Mouse (Mus musculus) inflammation-experienced regulatory T-cells, adult 16 weeks (primary cell): ENCODE measurements around the gene Tsc22d4. TPM values are rescaled to one million over a fixed set of nuclear protein-coding genes. Genes with fewer than 3 reads are reported as not detected.

Experiments
- polyA plus RNA-seq: library from polyadenylated mRNA; unstranded; fragments of 100-300 nt; shearing (Covaris generic); gene quantifications from one replicate; pipeline ENCODE4 v1.2.1, GENCODE M21; 2017

Gene Tsc22d4
- polyA plus RNA-seq: 412 TPM

DNA sequence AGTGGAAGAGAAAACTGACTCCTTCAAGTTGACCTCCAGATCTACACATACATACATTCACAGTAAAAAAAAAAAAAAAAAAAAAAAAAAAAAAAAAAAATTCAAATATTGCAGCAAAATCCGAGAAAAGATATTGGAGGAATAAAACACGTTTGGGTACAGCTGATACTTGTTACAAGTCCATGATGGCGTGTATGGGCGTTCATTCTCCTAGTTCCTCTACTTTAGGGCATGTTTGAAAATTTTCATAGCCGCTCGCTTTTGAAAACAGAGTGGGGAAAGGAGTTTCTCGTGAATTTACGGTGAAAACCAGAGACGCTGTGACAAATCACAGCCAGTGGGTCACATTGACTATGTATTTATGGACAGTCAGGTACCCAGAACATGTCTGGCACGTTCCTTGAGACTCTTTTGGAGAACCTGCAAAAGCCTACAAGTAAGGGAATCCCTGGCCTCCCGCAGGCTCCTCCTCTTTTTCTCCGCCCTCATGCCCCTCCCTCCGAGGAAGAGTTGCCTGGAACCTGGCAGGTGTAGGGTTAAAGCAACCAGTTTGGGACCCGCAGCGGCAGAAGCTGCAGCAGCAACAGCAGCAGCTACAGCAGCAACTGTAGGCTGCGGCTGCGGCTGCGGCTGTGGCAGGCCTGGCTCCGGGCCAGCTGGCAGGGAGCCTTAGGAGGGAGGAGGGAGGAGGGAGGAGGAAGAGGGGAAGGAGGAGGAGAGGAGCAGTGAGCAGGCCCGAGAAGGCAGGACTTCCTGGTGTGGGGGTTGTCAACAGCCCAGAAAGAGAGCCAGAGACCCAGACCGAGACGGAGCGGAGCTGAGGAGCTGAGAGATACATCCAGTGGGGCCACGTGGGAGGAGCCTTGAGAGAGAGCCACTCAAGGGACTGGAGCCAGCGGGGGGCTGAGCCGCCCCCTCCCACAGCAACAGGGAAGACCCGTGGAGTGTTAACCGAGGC, at the start of gene Tsc22d4:
Gene Tsc22d4 (plus strand): TSS at position 517 of the 958 bp plus-strand sequence.

DNA sequence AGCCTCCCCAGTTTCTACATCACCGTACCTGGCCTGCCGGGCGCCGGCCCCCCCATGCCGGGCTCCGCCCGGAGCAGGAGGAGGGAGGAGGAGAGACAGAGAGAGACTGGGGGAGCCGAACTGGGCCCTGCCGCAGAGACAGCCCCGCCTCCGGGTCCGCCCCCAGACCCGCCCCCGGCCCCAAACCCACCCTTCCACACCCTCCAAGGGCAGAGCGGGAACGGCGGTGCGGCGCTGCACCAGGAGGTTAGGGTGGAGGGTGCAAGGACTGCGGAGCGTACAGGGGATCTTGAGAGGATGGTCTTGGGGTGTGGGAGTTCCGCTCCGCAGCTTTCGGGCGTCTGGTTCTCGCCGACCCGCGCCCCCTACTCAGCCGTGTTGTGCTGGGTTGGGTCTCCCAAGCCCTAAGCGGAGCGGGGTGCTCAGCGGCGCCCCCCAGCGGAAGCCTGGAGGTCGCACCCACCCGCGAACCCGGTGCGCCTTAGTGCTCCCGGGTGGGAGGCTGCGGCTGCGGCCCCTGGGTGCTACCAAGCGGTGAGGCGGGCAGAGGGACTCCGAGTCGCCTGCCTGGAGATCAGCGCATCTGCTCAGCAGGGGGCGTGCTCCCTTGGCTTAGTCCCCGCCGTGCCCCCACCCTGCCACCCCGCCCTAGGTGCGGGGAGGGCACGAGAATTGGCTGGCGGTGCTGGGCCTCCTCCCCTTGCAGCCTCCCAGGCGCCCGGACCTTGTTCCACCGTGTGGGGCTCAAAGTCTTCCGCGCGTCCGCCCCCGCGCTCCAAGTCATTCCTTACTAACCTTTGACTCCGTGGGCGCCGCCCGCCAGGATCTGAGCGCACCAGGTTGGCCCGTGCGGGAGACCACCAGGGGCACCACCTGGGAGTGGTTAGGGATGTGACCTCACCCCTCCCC, 4.3 kb upstream of the Tsc22d4 start, which contains the start of gene Nyap1:
Gene Nyap1 (minus strand): TSS at position 585 of the 909 bp plus-strand sequence.

DNA sequence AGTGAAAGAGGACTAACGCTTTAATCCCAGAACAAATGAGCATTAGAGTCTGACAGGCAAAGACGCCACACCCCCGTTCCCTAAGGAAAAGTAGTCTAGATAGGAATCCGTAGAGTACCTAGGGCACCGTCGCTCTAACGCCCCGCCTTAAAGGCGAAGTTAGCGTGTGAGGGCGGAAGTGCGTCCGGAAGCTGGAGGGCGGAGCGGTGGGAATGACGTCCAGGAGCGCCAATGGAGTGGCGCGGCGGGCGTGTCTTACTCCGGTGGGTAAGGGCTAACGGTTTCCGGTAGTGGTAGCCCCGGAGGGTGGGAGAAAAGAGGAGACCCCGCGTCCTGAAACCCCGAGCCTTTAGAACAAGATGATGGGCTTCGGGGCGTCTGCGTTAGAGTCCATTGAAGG, 33.1 kb downstream of the Tsc22d4 start, which contains the start of gene Ppp1r35:
Gene Ppp1r35 (plus strand): TSS at position 215 of the 400 bp plus-strand sequence.

DNA sequence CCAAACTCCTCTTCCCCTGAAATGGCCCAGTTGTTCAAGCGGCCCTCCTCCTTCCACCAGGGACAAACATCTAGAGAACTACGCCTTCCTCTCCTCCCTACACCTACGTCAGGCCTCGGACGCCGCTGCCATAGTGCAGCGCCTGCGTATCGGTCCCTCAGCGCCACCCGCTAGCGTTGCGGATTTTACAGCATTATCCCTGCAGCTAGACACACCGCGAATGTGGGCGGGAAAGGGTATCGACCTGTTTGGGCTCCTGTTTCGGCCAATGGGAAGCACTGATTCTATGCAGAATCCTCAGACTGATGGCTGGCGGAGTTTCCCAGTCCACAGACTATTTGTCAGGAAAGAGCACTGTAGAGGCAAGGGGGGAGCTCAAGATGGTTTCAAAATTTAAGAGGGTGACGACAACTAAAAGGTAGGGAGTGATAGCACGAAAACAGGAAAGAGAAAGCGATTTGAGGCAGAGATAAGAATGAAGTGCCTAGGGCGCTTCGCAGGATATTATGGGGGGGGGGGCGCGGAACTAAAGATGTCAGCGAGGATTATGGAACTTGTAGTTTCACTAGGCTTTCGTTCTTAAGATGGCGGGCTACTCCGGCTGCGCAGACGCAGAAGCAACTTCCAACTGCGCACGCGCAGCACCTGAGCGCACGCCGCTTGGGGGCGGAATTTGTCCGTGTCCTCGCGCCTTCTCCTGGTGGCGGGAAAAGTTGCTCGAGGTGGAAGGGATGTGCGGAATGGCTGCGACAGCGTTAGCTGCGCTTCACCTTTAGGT, 41.8 kb downstream of the Tsc22d4 start, which contains the start of the genes Mepce and Zcwpw1:
Gene Mepce (minus strand): TSS at position 505 of the 778 bp plus-strand sequence.
Gene Zcwpw1 (plus strand): TSS at position 648 of the 778 bp plus-strand sequence.

Other genes with a start within 250 kb of the Tsc22d4 start
- gene Pop7, start 243.2 kb upstream of the Tsc22d4 start, polyA plus RNA-seq: 48.1 TPM
- gene Gigyf1, start 227.2 kb upstream of the Tsc22d4 start, polyA plus RNA-seq: 3.9 TPM
- not detected for gene Epo, start 212.5 kb upstream of the Tsc22d4 start, polyA plus RNA-seq
- 205 TPM for gene Gnb2, start 212.2 kb upstream of the Tsc22d4 start, polyA plus RNA-seq
- not detected for gene Actl6b, start 192.2 kb upstream of the Tsc22d4 start, polyA plus RNA-seq
- 0.39 TPM for gene Tfr2, start 175.9 kb upstream of the Tsc22d4 start, polyA plus RNA-seq
- 99.5 TPM for gene Mospd3, start 144.7 kb upstream of the Tsc22d4 start, polyA plus RNA-seq
- 2.4 TPM for gene Pcolce, start 131.9 kb upstream of the Tsc22d4 start, polyA plus RNA-seq
- gene Fbxo24, start 116.7 kb upstream of the Tsc22d4 start, polyA plus RNA-seq: 0.93 TPM
- 383 TPM for gene Lrch4, start 116.6 kb upstream of the Tsc22d4 start, polyA plus RNA-seq
- 98.4 TPM for gene Gm20605, start 116.6 kb upstream of the Tsc22d4 start, polyA plus RNA-seq
- 164 TPM for gene Sap25, start 104.4 kb upstream of the Tsc22d4 start, polyA plus RNA-seq
- gene Irs3, start 100.0 kb upstream of the Tsc22d4 start, polyA plus RNA-seq: not detected
- gene Agfg2, start 61.0 kb upstream of the Tsc22d4 start, polyA plus RNA-seq: 35.1 TPM
- 0.57 TPM for gene Nyap1, start 4.1 kb upstream of the Tsc22d4 start, polyA plus RNA-seq
- 39.6 TPM for gene Ppp1r35, start 33.1 kb downstream of the Tsc22d4 start, polyA plus RNA-seq
- 17.5 TPM for gene Mepce, start 41.9 kb downstream of the Tsc22d4 start, polyA plus RNA-seq
- 8.9 TPM for gene Zcwpw1, start 42.1 kb downstream of the Tsc22d4 start, polyA plus RNA-seq
- gene Pilra, start 90.6 kb downstream of the Tsc22d4 start, polyA plus RNA-seq: 2.7 TPM
- 3.6 TPM for gene Pilrb1, start 112.4 kb downstream of the Tsc22d4 start, polyA plus RNA-seq
- gene Pilrb2, start 126.1 kb downstream of the Tsc22d4 start, polyA plus RNA-seq: 2.2 TPM
- not detected for gene Cyp3a13, start 175.9 kb downstream of the Tsc22d4 start, polyA plus RNA-seq
- not detected for gene Gjc3, start 217.4 kb downstream of the Tsc22d4 start, polyA plus RNA-seq
- gene Azgp1, start 235.8 kb downstream of the Tsc22d4 start, polyA plus RNA-seq: not detected